Mouse (Mus musculus): ENCODE measurements around the gene Cenpi. TPM values are rescaled to one million over a fixed set of nuclear protein-coding genes. Genes with fewer than 3 reads are reported as not detected.
"Not testable (repeated sequence)": the region's sequence is repeated elsewhere in the genome, so short reads cannot be mapped to it uniquely, and the experiment has no call there.

Gene Cenpi
- polyA plus RNA-seq, 1 experiment, result 16.3 TPM

DNA sequence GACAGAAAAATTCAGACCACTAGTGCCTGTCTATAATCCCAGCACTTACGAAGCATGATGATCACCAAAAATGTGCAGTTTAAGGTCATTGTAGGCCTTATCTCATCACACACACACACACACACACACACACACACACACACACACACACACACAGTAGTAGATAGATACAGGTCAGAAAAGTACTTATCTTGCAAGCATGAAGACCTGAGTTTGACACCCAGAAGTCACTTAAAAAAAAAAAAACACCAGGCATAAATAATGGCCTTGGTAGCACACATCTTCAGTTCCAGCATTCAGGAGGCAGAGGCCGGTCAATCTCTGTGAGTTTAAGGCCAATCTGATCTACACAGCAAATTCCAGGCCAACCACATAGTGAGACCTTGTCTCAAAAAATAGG lies 20.6 kb upstream of the Cenpi start:
- Histone ChIP-seq H3K4me1 (ENCODE audit: control insufficient read depth, insufficient read depth, low read length) (no peaks in the 10 kb centered on the region), H3K4me3 (replicated peaks; ENCODE audit: control insufficient read depth, low read depth, low read length) (no peak overlapping the region), H3K27ac (ENCODE audit: control insufficient read depth, insufficient read depth, low read depth, low read length, poor library complexity) (no peak overlapping the region)
- WGBS, result 79% methylated on average over 2 of the region's 2 CpGs
- TF ChIP-seq POLR2A (IDR thresholded peaks at IDR 0.05; ENCODE audit: borderline replicate concordance, control insufficient read depth, low read depth, low read length) (no peak), CTCF (IDR thresholded peaks at IDR 0.05; ENCODE audit: control insufficient read depth, insufficient read depth, low read length) (no peak)

DNA sequence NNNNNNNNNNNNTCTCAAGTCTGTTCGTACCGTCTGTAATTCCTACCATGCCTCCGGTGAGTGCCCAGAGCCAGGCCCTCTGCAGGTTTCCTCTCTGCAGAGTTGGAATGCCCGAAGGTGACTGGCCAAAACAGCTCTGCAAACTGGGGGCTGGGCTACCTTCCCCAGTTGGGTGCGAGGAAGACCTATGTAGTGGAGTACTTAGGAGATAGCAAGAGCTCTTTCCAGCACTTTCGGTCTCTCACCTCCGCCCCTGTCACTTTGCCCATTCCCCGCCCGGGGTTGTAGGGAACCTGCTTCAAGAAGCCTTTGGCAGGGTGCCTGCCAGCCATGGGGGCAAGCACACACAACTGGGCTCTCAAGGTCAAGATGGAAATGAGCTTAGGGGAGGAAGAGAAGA lies 11.6 kb upstream of the Cenpi start:
- H3K4me3 ChIP-seq (replicated peaks; ENCODE audit: control insufficient read depth, low read depth, low read length), result no peak overlapping the region
- TF ChIP-seq CTCF (IDR thresholded peaks at IDR 0.05; ENCODE audit: control insufficient read depth, insufficient read depth, low read length) (no peak), POLR2A (IDR thresholded peaks at IDR 0.05; ENCODE audit: borderline replicate concordance, control insufficient read depth, low read depth, low read length) (no peak)
- H3K27ac ChIP-seq (ENCODE audit: control insufficient read depth, insufficient read depth, low read depth, low read length, poor library complexity), result no peak overlapping the region
- no peaks in the 10 kb centered on the region; the same call in 1 of the 2 replicates for H3K4me1 ChIP-seq (ENCODE audit: control insufficient read depth, insufficient read depth, low read length)
- 18% methylated on average over 9 of the region's 9 CpGs for WGBS

DNA sequence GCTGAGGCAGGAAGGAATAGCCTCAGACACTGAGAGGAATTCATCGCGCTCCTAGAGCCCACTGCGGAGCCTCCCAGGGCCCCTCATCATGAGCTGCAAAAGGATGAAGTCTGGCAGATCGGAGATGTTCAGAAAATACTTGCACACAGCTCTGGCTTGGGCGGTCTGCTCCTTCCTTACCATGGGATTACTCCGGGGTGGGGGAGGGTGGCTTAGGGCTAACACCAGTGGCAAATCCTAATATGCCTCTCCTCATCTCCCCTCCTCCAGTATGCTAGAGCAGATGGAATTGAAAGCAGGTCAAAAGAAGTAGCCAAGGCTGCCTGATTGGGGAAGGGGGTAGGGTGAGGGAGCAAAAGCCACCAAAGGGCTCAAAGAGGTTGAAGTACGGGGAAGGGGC lies 11.1 kb upstream of the Cenpi start:
- H3K27ac ChIP-seq (ENCODE audit: control insufficient read depth, insufficient read depth, low read depth, low read length, poor library complexity), result no peak overlapping the region
- no peaks in the 10 kb centered on the region; the same call in 1 of the 2 replicates for H3K4me1 ChIP-seq (ENCODE audit: control insufficient read depth, insufficient read depth, low read length)
- H3K4me3 ChIP-seq (replicated peaks; ENCODE audit: control insufficient read depth, low read depth, low read length), result no peak overlapping the region
- 52% methylated on average over 7 of the region's 7 CpGs for WGBS
- TF ChIP-seq POLR2A (IDR thresholded peaks at IDR 0.05; ENCODE audit: borderline replicate concordance, control insufficient read depth, low read depth, low read length) (no peak), CTCF (IDR thresholded peaks at IDR 0.05; ENCODE audit: control insufficient read depth, insufficient read depth, low read length) (no peak)

DNA sequence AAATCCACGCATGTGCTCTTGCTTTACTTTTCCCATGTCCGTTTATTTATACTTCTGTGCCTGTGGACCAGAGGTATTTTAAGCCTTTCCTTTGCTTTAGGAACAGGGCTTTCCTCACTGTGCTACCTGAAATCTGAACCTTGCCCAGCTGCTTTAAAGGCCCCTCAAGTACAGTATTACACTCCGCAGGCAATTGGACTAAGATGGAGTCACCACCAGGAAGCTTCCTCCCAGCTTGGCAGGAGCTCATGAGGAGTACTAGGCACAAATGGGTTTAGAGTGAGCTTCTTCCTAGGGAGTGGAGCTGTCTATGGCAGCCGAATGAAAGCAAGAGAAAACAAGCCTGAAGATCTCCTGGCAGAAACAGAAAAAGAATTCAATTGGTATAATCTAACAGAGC lies 10.7 kb upstream of the Cenpi start:
- WGBS, result 66% methylated on average over 4 of the region's 4 CpGs
- TF ChIP-seq CTCF (IDR thresholded peaks at IDR 0.05; ENCODE audit: control insufficient read depth, insufficient read depth, low read length), result no peak
- no peak for TF ChIP-seq POLR2A (IDR thresholded peaks at IDR 0.05; ENCODE audit: borderline replicate concordance, control insufficient read depth, low read depth, low read length)
- Histone ChIP-seq H3K27ac (ENCODE audit: control insufficient read depth, insufficient read depth, low read depth, low read length, poor library complexity) (no peak overlapping the region), H3K4me3 (replicated peaks; ENCODE audit: control insufficient read depth, low read depth, low read length) (no peak overlapping the region), H3K4me1 (ENCODE audit: control insufficient read depth, insufficient read depth, low read length) (no peaks in the 10 kb centered on the region; the same call in 1 of the 2 replicates)

DNA sequence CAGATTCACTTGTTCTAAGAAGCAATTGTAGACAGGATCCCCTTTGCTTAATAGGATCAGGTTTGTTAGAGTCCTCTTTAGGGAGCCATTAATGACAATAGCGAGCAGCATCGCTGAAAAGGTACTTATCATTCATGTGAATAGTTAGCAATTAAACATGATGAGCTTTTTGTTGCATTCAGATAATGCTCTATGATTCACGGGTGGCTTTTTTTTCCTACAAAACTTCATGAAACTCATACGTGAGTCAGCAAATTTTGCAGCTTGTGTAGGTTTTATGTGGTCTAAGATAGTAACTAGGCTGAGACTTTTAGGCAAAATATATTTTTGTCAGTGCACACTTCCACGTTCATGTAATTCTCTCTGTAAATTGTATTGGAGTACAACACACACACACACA lies 7.7 kb upstream of the Cenpi start:
- Histone ChIP-seq H3K27ac (ENCODE audit: control insufficient read depth, insufficient read depth, low read depth, low read length, poor library complexity) (no peak overlapping the region), H3K4me1 (ENCODE audit: control insufficient read depth, insufficient read depth, low read length) (no peaks in the 10 kb centered on the region; the same call in 1 of the 2 replicates), H3K4me3 (replicated peaks; ENCODE audit: control insufficient read depth, low read depth, low read length) (no peak overlapping the region)
- 29% methylated on average over 5 of the region's 5 CpGs for WGBS
- TF ChIP-seq CTCF (IDR thresholded peaks at IDR 0.05; ENCODE audit: control insufficient read depth, insufficient read depth, low read length), result no peak
- no peak for TF ChIP-seq POLR2A (IDR thresholded peaks at IDR 0.05; ENCODE audit: borderline replicate concordance, control insufficient read depth, low read depth, low read length)

DNA sequence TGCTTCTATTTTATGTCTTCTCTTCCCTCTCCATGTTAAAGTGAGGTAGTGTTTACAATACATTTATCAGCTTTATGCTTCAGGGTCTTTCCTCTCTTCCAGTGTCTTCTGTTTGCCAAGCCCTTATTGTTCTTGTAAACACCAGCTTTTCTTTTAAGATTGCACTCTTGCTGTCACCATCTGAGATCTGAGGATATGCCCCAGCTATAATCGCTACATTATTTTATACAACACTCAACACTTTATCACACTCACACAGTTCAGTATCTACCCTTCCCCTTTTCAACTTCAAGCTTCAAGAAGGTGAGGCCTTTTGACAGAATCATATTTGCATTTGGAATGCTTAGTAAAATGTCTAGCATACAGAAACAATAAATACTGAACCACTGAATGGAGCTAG lies 4.6 kb upstream of the Cenpi start:
- Histone ChIP-seq H3K4me3 (replicated peaks; ENCODE audit: control insufficient read depth, low read depth, low read length) (no peak overlapping the region), H3K27ac (ENCODE audit: control insufficient read depth, insufficient read depth, low read depth, low read length, poor library complexity) (no peak overlapping the region), H3K4me1 (ENCODE audit: control insufficient read depth, insufficient read depth, low read length) (no peaks in the 10 kb centered on the region)
- TF ChIP-seq CTCF (IDR thresholded peaks at IDR 0.05; ENCODE audit: control insufficient read depth, insufficient read depth, low read length), result no peak
- no peak for TF ChIP-seq POLR2A (IDR thresholded peaks at IDR 0.05; ENCODE audit: borderline replicate concordance, control insufficient read depth, low read depth, low read length)
- 67% methylated on average over 1 of the region's 1 CpGs for WGBS

DNA sequence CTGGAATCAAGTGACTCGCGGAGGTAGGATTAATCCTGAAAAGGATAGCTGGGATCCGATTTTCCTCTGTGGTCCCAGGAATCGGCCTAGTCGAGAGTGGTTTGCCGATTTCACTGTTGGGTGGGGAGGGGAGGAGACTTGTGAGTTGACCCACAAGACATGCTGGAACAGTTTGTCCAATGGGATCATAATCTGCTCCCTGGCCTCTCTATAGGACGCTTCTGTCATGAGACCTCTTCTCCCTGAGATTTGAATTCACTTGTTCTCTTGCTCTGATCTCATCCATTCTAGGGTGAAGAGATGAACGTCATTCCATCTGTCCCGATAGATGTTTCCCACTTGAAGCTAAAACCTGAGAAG lies 371 bp downstream of the Cenpi start:
- Histone ChIP-seq H3K4me3 (replicated peaks; ENCODE audit: control insufficient read depth, low read depth, low read length) (peak overlapping the region; percentile 85), H3K27ac (ENCODE audit: control insufficient read depth, insufficient read depth, low read depth, low read length, poor library complexity) (peak overlapping the region; percentile 33; the same call in 1 of the 2 replicates), H3K4me1 (ENCODE audit: control insufficient read depth, insufficient read depth, low read length) (no peaks in the 10 kb centered on the region)
- 9% methylated on average over 9 of the region's 9 CpGs for WGBS
- no peak for TF ChIP-seq CTCF (IDR thresholded peaks at IDR 0.05; ENCODE audit: control insufficient read depth, insufficient read depth, low read length)
- TF ChIP-seq POLR2A (IDR thresholded peaks at IDR 0.05; ENCODE audit: borderline replicate concordance, control insufficient read depth, low read depth, low read length), result no peak

DNA sequence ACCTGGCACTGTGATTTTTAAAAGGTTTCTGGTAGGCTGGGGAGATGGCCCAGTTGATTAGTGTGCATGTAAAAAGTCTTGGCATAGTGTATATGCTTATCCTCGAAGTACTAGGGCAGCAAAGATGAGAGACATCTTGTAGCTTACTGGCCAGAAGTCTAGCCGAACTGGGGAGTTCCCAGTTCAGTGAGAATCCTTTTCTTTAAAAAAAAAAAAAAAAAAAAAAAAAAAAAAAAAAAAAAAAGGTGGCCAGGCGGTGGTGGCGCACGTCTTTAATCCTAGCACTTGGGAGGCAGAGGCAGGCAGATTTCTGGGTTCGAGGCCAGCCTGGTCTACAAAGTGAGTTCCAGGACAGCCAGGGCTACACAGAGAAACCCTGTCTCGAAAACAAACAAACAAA lies 3.3 kb downstream of the Cenpi start:
- H3K4me3 ChIP-seq (replicated peaks; ENCODE audit: control insufficient read depth, low read depth, low read length); H3K4me1 ChIP-seq (ENCODE audit: control insufficient read depth, insufficient read depth, low read length); H3K27ac ChIP-seq (ENCODE audit: control insufficient read depth, insufficient read depth, low read depth, low read length, poor library complexity): not testable (repeated sequence)
- 85% methylated on average over 7 of the region's 7 CpGs for WGBS

DNA sequence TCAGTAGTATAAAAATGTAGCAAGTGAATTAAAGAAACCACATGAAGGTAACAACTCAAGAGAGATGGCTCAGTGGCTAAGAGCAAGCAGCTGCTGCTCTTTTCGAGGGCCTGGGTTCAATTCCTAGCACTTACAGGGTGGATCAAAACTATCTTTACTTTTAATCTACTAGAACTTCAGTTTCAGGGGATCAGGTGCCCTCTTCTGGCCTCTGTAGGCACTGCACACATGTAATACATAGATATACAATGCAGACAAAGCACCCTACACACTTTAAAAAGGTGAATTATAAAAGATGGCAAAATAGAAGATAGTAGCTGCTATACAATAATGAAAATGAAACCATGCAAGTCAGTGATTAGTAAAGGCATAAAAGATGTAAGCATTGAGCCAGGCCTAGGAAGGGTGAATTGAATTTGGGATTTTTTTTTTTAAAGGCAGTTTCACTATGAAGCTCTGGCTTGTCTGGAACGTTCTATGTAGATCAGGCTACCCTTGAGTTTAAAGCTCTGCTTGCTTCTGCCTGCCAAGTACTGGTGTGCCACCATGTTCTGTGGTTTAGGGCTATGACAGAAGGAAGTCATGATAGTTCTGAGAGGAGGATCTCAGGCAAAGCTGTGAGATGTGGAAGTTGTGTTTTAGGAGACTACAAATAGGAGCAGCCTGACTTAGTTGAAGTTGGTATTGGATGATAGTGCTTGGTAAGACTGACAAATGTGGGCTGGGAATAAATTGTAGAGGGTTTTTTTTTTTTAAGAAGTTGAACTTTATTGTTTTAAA lies 11.5 kb downstream of the Cenpi start:
- 59% methylated on average over 2 of the region's 2 CpGs for WGBS
- no peak overlapping the region for H3K4me3 ChIP-seq (replicated peaks; ENCODE audit: control insufficient read depth, low read depth, low read length)
- no peaks in the 10 kb centered on the region for H3K4me1 ChIP-seq (ENCODE audit: control insufficient read depth, insufficient read depth, low read length)
- no peak for TF ChIP-seq CTCF (IDR thresholded peaks at IDR 0.05; ENCODE audit: control insufficient read depth, insufficient read depth, low read length)
- no peak for TF ChIP-seq POLR2A (IDR thresholded peaks at IDR 0.05; ENCODE audit: borderline replicate concordance, control insufficient read depth, low read depth, low read length)
- H3K27ac ChIP-seq (ENCODE audit: control insufficient read depth, insufficient read depth, low read depth, low read length, poor library complexity), result no peak overlapping the region

All from bone marrow, adult 2 months (tissue).